Mouse (Mus musculus) liver, embryonic 15.5 days (tissue): Measurements from ENCODE around the gene Frmd8. TPM values are rescaled to one million over a fixed set of nuclear protein-coding genes. Genes with fewer than 3 reads are reported as not detected.

Experiments used
- ATAC-seq: fragments of 200-750 bp; cut with Nextera tagmentation; 2 replicates; pipeline ENCODE4 v1.8.0; 2017; ENCODE audit warnings: moderate number of reproducible peaks, mild to moderate bottlenecking, moderate library complexity; ENCODE audit not compliant: insufficient read depth
- H3K27ac ChIP-seq: fragments of 300-500 bp; sonication (generic); replicated peaks from 2 replicates; pipeline ENCODE4 v1.5.1; 2015; ENCODE audit warnings: mild to moderate bottlenecking, inconsistent platforms
- H3K27me3 ChIP-seq: fragments of 300-500 bp; sonication (generic); 2 replicates; pipeline ENCODE4 v1.6.1; 2015; ENCODE audit warnings: mild to moderate bottlenecking, inconsistent platforms
- H3K36me3 ChIP-seq: fragments of 300-500 bp; sonication (generic); replicated peaks from 2 replicates; pipeline ENCODE4 v1.6.1; 2015; ENCODE audit warnings: moderate library complexity, mild to moderate bottlenecking, inconsistent platforms
- H3K4me1 ChIP-seq: fragments of 300-500 bp; sonication (generic); replicated peaks from 2 replicates; pipeline ENCODE4 v1.6.1; 2015; ENCODE audit warnings: inconsistent platforms
- H3K4me2 ChIP-seq: fragments of 300-500 bp; sonication (generic); 2 replicates; pipeline ENCODE4 v1.6.1; 2015; ENCODE audit warnings: moderate library complexity, mild to moderate bottlenecking, inconsistent platforms
- H3K4me3 ChIP-seq: fragments of 300-500 bp; sonication (generic); replicated peaks from 2 replicates; pipeline ENCODE4 v1.5.1; 2015; ENCODE audit warnings: mild to moderate bottlenecking, inconsistent platforms
- H3K9ac ChIP-seq: fragments of 300-500 bp; sonication (generic); 2 replicates; pipeline ENCODE4 v1.6.1; 2015; ENCODE audit warnings: moderate library complexity, mild to moderate bottlenecking, inconsistent platforms
- H3K9me3 ChIP-seq: fragments of 300-500 bp; sonication (generic); replicated peaks from 2 replicates; pipeline ENCODE4 v1.6.1; 2016; ENCODE audit warnings: inconsistent platforms
- WGBS: fragments of 180-500 bp; shearing (Covaris S2); methylation state at CpG from one replicate; pipeline ENCODE4 v1.1.7; 2015; ENCODE audit warnings: mixed read lengths; ENCODE audit not compliant: insufficient replicate concordance; 5-methylcytosine and 5-hydroxymethylcytosine counted together
- polyA plus RNA-seq: library from polyadenylated mRNA; unstranded; fragments of >200 nt; fragmentation: Nextera tagmentation; extraction: Ambion mirVana; gene quantifications from 2 replicates; pipeline ENCODE4 v1.2.1, GENCODE M21; 2015

The Frmd8 gene
- polyA plus RNA-seq, 1 experiment from 2014 or later = 13.1 TPM

DNA sequence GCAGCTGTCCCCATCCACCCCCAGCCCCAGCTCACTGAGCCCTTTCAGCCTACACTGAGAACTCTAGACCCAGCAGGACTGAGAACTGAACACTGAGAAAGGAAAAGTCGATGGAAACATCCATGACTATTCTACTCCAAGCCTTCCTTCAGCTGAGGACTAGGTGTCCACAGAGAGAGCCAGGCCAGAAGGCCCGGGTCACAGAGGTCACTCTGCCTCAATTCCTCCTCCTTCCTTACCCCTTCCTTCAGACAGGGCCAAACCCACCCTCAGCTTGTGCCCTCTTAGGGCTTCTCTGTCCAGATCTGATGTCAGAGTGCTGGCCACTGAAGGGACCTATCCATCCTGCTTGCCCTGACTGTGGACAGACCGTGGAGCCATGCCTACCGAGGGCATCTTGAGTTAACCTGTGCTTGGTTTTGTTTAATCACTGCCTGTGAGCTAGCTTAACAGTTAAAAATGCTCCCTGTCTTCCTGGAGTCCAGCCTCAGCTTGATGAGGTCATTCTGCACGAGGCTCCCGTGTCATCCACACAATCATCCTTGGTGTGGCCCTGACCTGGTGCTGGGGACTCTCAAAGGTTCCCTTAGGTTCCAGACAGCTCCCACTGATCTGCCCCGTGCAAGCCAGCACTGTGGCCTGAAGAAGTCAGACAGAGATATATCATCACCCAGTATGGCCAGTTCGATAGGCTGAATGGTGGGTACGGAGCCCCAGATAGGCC is 64.1 kb downstream of the Frmd8 start:
- Histone ChIP-seq H3K27ac (0 out of 2 replicates have a peak overlapping the region, but pooled peaks have one; percentile 6), H3K4me2 (no peak overlapping the region), H3K9ac (no peak overlapping the region), H3K27me3 (no peaks in the 10 kb centered on the region; the same call in 1 of the 2 replicates), H3K4me3 (no peak overlapping the region), H3K9me3 (no peaks in the 10 kb centered on the region), H3K36me3 (no peaks in the 10 kb centered on the region), H3K4me1 (peaks cover 64% of the 10 kb centered on the region)
- no peak for ATAC-seq
- WGBS = 60% methylated on average over 9 of the region's 9 CpGs

DNA sequence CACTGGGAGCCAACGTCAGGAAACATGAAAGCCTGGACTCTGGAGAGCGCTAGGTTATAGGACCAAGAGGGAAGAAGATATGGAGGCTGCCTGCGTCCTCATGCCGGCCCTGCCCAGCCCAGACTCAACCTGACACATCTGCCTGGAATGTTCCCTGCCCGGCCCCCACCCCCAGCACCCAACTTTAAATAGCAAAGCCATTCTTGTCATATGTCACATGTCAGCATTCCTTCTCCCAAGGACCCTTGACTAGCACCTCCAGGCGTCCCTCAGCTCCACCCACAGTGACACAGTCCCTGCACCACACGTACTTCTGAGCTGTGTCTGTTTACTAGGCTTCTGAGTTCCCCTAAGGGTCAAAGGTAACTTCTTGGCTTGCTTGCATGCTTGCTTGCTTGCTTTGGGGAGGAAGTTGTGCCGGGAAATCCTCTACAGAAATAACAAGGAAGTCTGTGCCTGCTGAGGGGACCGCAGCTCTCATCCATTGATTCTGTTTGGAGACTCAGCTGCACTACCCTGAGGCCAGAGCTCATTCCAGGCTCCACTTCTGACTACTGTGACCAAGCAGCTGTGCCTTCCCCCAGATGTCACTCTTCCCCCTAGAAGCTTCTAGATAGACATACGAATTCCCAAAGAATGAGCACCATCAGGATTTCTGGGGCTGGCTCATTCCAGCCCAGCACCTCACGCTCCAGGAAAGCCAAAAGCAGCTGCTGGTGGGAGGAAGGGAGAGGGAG is 64.8 kb downstream of the Frmd8 start:
- no peak for ATAC-seq
- H3K4me1 ChIP-seq = peaks cover 63% of the 10 kb centered on the region

DNA sequence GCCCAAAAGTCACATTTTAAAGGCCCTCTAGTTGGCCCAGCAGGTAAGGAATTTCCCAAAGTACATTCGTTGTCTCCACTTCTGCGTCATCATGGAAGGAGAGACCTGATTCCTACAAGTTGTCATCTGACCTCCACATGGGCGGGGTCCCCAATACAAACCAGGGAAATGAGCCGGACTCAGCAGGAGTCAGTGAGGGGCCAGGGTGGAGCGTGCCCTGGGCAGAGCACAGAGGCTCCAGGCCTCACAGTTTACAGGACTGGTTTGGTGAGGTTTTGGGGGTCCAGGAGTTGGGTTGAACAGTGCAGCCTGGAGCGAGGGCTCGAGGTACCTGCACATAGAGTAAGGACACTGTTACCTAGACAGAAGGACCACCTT is 65.4 kb downstream of the Frmd8 start:
- no peaks in the 10 kb centered on the region for H3K36me3 ChIP-seq
- peaks cover 67% of the 10 kb centered on the region for H3K4me1 ChIP-seq
- peak overlapping the region; percentile 38; the same call in 1 of the 2 replicates for H3K27ac ChIP-seq
- no peak overlapping the region for H3K9ac ChIP-seq
- 73% methylated on average over 7 of the region's 7 CpGs for WGBS
- H3K4me2 ChIP-seq = no peak overlapping the region
- H3K9me3 ChIP-seq = no peaks in the 10 kb centered on the region
- H3K27me3 ChIP-seq = no peaks in the 10 kb centered on the region; the same call in 1 of the 2 replicates
- no peak overlapping the region for H3K4me3 ChIP-seq
- ATAC-seq = no peak

More for the DNA sequence above, 64.8 kb downstream of the Frmd8 start:
- H3K4me3 ChIP-seq = no peak overlapping the region
- WGBS = 40% methylated on average over 11 of the region's 11 CpGs
- H3K9ac ChIP-seq = no peak overlapping the region
- peak overlapping the region; percentile 38; the same call in 1 of the 2 replicates for H3K27ac ChIP-seq
- no peaks in the 10 kb centered on the region; the same call in 1 of the 2 replicates for H3K27me3 ChIP-seq
- no peaks in the 10 kb centered on the region for H3K9me3 ChIP-seq
- H3K36me3 ChIP-seq = no peaks in the 10 kb centered on the region
- H3K4me2 ChIP-seq = no peak overlapping the region

DNA sequence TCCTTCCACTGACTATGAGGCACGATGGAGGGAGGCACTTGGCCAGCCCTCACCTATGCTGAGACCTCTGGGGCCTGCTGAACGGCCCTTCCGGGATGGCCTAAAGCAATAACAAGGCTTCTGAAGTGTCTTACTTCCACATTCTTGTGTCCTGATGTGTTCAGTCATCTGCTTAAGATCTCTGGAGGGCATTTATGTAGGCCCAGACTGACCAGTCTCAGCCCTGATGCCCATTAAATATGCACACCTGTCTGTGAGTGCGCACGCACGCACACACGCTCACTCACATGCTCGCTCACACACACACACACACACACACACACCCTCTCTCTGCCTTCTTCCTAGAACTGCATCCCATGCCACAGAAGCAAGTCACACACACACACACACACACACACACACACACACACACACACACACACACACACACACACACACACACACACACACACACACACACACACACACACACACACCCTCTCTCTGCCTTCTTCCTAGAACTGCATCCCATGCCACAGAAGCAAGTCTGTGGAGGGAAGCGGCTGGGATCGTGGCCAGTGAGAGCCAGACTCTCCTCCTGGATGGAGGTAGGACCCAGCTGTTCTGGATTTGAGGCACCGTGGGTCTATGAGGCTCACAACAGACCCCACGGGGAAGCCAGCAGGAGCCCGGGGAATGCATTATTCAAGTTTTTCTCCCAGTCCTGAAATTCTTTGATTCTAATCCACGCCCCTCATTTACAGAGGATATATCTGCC is 65.9 kb downstream of the Frmd8 start:
- Histone ChIP-seq H3K27me3 (no peaks in the 10 kb centered on the region; the same call in 1 of the 2 replicates), H3K9ac (no peak overlapping the region), H3K4me1 (peaks cover 73% of the 10 kb centered on the region), H3K9me3 (no peaks in the 10 kb centered on the region), H3K27ac (peak overlapping the region; percentile 99), H3K36me3 (no peaks in the 10 kb centered on the region), H3K4me3 (no peak overlapping the region), H3K4me2 (no peak overlapping the region)
- ATAC-seq = no peak
- 84% methylated on average over 14 of the region's 14 CpGs for WGBS

DNA sequence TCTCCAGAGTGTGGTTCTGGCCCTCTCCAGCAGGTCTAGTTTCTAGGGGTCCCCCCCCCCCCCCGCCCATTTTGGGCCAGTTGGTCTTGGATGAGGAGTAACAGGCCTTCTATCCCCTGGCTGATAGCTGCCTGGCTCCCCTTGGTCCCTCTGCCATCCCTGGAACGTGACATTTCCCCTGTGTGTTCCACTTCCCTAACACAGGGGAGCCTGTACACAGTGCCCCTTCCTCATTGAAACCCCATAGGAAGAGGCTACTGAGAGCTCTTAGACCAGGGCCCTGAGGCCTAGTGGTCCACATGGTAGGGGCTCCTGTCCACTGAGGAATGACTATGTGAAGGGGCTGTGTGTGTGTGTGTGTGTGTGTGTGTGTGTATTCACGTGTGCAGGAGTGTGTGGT is 67.3 kb downstream of the Frmd8 start:
- Histone ChIP-seq H3K9ac (no peak overlapping the region), H3K4me3 (no peak overlapping the region), H3K4me1 (peaks cover 84% of the 10 kb centered on the region), H3K36me3 (no peaks in the 10 kb centered on the region), H3K4me2 (no peak overlapping the region), H3K9me3 (no peaks in the 10 kb centered on the region), H3K27me3 (no peaks in the 10 kb centered on the region; the same call in 1 of the 2 replicates), H3K27ac (peak overlapping the region; percentile 99)
- no peak for ATAC-seq
- 52% methylated on average over 3 of the region's 3 CpGs for WGBS

DNA sequence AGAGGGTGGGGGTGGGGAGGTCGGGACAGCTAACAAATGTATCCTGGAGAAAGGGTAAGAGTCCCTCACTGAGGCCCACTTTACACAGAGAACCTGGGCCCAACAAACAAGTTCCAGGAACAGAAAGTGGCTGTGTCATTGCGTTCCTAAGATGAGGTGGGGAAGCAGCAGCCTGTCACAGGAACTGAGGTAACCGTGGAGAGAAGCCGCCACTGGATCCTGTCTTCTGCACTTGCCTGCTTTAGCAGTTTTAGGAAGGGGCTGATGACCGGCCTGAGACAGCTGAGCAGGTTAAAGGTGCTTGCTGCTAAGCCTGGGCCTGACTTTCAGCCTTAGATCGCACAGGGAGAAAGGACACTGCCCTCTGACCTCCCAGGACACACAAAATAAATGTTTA is 68.3 kb downstream of the Frmd8 start:
- Histone ChIP-seq H3K4me1 (peaks cover 81% of the 10 kb centered on the region), H3K9ac (peak overlapping the region; percentile 43), H3K36me3 (no peaks in the 10 kb centered on the region), H3K9me3 (no peaks in the 10 kb centered on the region), H3K4me2 (peak overlapping the region; percentile 57), H3K27me3 (no peaks in the 10 kb centered on the region; the same call in 1 of the 2 replicates), H3K4me3 (0 out of 2 replicates have a peak overlapping the region, but pooled peaks have one; percentile 14), H3K27ac (peak overlapping the region; percentile 99)
- ATAC-seq = no peak
- WGBS = 19% methylated on average over 6 of the region's 6 CpGs

DNA sequence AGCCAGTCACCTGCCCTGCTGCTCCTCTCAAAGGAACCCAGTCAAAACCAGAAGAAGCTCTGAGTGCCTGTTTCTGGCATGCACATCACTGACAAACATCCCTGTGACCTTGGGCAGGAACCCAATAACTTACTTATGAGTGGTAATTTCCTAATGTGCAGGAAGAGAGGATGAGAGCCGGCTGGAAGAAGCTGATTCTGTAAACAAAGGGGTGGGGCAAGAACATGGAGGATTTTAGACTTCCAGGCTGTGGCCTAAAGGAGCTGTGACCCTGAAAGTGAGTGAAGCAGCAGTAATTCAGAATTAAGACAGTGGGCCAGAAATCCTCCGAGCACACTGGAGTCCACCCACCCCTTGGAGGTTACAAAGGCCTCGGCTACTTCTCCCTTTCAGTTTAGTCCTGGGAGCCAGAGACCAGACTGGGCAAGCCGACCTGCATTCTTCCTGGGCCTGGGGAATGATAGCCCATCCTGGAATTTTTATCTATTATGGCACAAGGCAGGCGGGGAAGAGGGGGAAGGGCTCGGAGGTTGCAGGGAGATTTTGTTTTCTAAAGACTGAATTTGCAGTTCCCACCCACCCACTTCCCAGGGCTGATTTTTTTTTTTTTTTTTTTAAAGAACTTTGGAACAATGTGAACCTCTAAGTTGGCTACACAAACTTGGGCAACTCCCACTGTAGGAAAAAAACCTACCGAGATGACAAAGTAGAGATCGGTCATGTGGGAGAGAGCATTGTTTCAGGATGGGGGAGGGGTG is 68.8 kb downstream of the Frmd8 start:
- peaks cover 75% of the 10 kb centered on the region for H3K4me1 ChIP-seq
- H3K36me3 ChIP-seq = peaks cover under 1% of the 10 kb centered on the region; the same call in 1 of the 2 replicates

DNA sequence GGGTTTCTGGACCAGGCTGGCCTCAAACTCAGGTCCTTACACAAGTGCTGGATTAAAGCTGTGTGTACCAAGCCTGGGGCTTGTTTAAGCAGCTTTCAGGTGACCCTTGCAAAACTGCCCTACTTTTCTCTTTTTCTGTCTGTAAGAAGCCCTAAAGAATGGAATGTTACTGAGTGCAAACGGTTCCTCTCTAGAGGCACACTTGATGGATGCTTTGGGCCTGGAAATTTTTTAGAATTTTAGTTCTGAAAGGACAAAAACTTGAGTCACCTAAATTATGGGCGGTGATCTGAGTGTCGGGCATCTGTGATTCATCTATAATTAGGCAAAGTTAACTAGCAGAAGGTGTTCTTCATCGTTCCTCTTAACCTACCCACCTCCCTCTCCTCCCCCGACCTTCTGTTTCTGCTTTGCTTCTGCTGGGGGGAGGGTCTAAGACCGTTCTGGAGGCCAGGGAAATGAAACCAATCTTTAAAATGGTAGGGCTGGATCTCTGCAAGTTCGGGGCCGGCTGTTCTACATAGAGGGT is 70.6 kb downstream of the Frmd8 start:
- Histone ChIP-seq H3K36me3 (peaks cover 18% of the 10 kb centered on the region), H3K4me3 (peak overlapping the region; percentile 84), H3K27ac (peak overlapping the region; percentile 99), H3K4me2 (peak overlapping the region; percentile 93), H3K4me1 (peaks cover 58% of the 10 kb centered on the region), H3K27me3 (no peaks in the 10 kb centered on the region), H3K9ac (peak overlapping the region; percentile 96), H3K9me3 (no peaks in the 10 kb centered on the region)
- WGBS = 35% methylated on average over 8 of the region's 8 CpGs
- no peak for ATAC-seq

More for the DNA sequence above, 68.8 kb downstream of the Frmd8 start:
- H3K9me3 ChIP-seq = no peaks in the 10 kb centered on the region
- H3K27me3 ChIP-seq = no peaks in the 10 kb centered on the region
- ATAC-seq = no peak
- 16% methylated on average over 8 of the region's 8 CpGs for WGBS
- peak overlapping the region; percentile 99 for H3K27ac ChIP-seq
- 0 out of 2 replicates have a peak overlapping the region, but pooled peaks have one; percentile 14 for H3K4me3 ChIP-seq
- peak overlapping the region; percentile 43; the same call in 1 of the 2 replicates for H3K9ac ChIP-seq
- H3K4me2 ChIP-seq = peak overlapping the region; percentile 57

DNA sequence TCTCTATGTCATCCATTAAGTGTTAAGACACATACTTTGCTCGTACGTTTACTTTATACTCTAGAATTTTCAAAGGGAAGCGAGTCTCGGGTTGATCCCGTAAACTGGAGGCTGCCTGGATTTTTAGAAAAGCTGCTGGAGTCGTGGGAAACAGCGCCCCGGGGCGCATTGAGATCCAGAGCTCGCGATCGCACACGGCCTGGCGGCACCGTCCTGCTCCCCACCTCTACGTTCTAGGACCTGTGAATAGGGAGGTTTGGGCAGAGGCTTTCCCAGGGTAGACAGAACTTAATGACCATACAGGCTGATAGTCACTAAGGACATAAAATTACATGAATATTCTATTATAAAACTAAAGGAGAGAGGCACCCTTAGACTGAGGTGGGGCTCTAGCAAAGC is 71.2 kb downstream of the Frmd8 start:
- ATAC-seq = peak; percentile 12
- peak overlapping the region; percentile 99 for H3K27ac ChIP-seq
- peaks cover 57% of the 10 kb centered on the region for H3K4me1 ChIP-seq
- peak overlapping the region; percentile 96 for H3K9ac ChIP-seq
- no peaks in the 10 kb centered on the region for H3K27me3 ChIP-seq
- peak overlapping the region; percentile 93 for H3K4me2 ChIP-seq
- peaks cover 21% of the 10 kb centered on the region for H3K36me3 ChIP-seq
- H3K9me3 ChIP-seq = no peaks in the 10 kb centered on the region
- 4% methylated on average over 16 of the region's 16 CpGs for WGBS
- H3K4me3 ChIP-seq = peak overlapping the region; percentile 84
